Mouse (Mus musculus): ENCODE measurements around the gene Fat3. TPM values are rescaled to one million over a fixed set of nuclear protein-coding genes. Genes with fewer than 3 reads are reported as not detected.

Gene Fat3
- polyA plus RNA-seq, 1 experiment: 0.15 TPM

DNA sequence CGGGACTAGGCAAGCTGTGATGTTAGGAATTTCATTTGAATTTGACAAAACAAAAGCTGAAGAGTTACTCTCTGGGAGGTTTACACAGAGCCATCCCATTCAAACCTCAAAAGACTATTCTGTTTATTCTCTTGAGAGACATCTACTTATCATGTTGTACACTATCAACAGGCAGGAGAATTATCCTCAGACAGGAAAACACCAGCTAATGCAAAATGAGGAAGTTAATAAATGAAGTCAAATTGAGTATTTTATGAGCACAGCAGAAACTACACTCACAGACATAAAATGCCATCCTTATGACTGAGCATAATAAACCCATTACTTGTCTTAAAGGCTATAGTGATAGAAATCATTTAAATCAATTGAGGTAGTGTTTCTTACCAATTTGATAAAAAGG lies 182.1 kb downstream of the Fat3 start:
- Histone ChIP-seq H3K4me1 (no peaks in the 10 kb centered on the region), H3K27me3 (replicated peaks) (no peaks in the 10 kb centered on the region), H3K4me3 (replicated peaks) (no peak overlapping the region), H3K9me3 (no peaks in the 10 kb centered on the region), H3K36me3 (replicated peaks; ENCODE audit: low read length) (no peaks in the 10 kb centered on the region)
- TF ChIP-seq GATA1 (IDR thresholded peaks at IDR 0.05; ENCODE audit: borderline replicate concordance, low read length) (no peak), FLI1 (IDR thresholded peaks at IDR 0.05; ENCODE audit: low read length) (no peak)

DNA sequence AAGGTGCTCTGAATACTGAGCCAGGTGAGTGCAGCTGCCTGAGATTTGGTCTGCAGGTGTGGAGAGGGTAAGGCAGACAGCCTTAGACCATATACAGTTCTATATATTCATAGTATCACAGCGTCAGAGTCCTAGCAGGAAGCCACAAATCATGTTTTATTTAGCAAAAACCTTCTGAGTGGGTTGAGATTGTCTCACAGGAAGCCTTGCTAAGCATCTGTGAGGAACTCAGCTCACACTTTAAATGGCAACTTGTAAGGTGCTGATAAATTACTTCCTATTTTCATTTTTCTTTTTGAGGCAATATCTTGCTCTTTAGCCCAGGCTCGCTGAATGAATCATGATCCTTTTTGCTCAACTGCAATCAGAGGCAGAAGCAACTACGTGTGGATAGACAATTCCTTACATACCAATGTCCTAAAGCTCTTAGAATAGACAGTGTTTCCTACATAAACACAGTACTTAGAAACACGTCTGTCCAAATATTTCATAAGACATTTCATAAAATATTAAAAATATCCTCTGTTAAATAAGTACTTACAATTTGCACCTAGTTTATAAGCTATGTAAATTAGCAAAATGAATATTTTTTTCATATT lies 188.4 kb downstream of the Fat3 start:
- Histone ChIP-seq H3K36me3 (replicated peaks; ENCODE audit: low read length) (no peaks in the 10 kb centered on the region), H3K9me3 (no peaks in the 10 kb centered on the region), H3K4me1 (no peaks in the 10 kb centered on the region), H3K27me3 (replicated peaks) (peaks cover 3% of the 10 kb centered on the region), H3K4me3 (replicated peaks) (no peak overlapping the region)
- no peak for TF ChIP-seq FLI1 (IDR thresholded peaks at IDR 0.05; ENCODE audit: low read length)
- no peak for TF ChIP-seq GATA1 (IDR thresholded peaks at IDR 0.05; ENCODE audit: borderline replicate concordance, low read length)

DNA sequence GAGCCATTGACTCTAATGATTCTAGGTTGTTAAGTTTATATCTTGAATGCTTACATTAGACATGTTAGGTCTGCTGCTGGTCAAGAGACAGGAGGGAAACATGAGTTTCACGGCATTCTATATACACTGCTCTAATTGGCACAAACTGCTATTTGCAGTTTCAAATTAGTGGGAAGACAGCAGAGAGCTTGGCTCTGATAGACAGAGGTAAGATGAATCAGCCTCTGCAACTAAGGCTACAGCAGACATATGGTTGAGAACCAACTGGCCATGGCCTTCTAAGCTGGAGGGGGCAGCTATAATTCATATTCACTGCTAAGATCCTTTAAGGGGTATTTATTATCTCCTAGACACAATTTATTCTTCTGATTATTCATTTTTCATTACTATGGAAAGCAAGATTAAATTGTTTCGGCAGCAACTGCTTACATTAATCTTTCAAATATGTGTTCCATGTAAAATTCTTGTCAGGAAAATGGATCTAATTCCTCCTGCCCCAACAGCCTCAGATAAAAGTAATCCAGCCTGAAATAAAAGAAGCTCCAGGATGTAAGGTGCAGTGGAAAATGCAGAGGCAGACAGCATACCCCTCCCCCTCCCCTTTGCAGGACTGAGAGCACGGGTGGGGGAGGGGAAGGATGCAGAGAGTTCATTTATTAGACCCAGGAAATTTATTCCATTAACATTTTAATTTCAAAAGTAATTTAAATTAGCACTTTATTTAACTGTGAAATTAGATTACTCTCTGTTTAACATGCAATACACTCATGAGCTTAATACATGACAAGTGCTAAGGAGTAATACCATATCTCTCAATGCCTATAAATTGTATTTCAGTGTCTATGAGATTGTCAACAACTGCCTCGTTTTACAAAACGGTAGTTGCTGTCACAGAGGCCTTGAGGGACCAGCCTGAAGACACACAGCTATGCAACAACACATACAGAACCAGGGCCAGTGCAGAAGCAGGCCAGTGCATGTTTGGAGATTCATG lies 189.9 kb downstream of the Fat3 start:
- H3K36me3 ChIP-seq (replicated peaks; ENCODE audit: low read length): no peaks in the 10 kb centered on the region
- H3K9me3 ChIP-seq: no peaks in the 10 kb centered on the region
- no peak for TF ChIP-seq FLI1 (IDR thresholded peaks at IDR 0.05; ENCODE audit: low read length)
- TF ChIP-seq GATA1 (IDR thresholded peaks at IDR 0.05; ENCODE audit: borderline replicate concordance, low read length): no peak
- H3K4me1 ChIP-seq: peaks cover 11% of the 10 kb centered on the region
- no peak overlapping the region for H3K4me3 ChIP-seq (replicated peaks)
- peaks cover 3% of the 10 kb centered on the region for H3K27me3 ChIP-seq (replicated peaks)

DNA sequence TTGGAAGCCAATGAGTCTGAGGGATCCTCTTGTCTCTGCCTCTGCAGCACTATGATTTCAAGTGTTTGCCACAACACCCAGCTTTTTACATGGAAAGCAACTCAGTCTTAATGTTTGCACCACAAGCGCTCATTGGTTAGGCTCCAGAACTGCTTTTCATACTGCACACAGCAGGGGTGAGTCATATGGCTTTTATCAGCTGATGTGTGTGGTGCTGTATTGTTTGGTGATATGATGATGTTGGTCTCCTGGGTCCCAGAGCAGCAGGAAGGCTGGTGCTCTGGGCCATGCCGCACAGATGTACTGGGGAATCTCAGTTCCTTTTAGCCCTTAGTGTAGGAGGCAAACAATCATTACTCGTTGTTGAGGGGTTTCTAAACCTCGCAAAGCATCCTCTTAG lies 190.8 kb downstream of the Fat3 start:
- TF ChIP-seq GATA1 (IDR thresholded peaks at IDR 0.05; ENCODE audit: borderline replicate concordance, low read length): no peak
- no peak for TF ChIP-seq FLI1 (IDR thresholded peaks at IDR 0.05; ENCODE audit: low read length)
- Histone ChIP-seq H3K9me3 (no peaks in the 10 kb centered on the region), H3K4me1 (peaks cover 11% of the 10 kb centered on the region), H3K36me3 (replicated peaks; ENCODE audit: low read length) (no peaks in the 10 kb centered on the region), H3K27me3 (replicated peaks) (peaks cover 3% of the 10 kb centered on the region), H3K4me3 (replicated peaks) (no peak overlapping the region)

DNA sequence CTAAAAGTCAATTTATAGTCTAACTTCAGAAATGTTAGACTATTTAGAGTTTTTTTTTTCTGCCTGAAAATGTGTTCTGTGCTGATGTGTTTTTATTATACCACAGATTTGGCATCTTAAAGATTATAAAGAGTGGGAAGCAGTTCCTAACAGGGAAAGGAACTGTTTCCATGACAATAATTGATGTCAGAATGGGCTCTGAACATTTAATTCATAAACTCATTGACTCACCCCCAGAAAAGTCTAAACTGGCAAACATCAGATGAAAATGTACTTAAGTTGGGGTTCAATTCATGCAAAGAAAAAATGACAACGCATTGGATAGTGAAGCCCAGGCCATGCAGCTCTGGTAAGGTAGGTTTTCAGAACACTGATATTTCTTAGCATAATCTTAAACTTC lies 193.3 kb downstream of the Fat3 start:
- no peak for TF ChIP-seq GATA1 (IDR thresholded peaks at IDR 0.05; ENCODE audit: borderline replicate concordance, low read length)
- no peak for TF ChIP-seq FLI1 (IDR thresholded peaks at IDR 0.05; ENCODE audit: low read length)
- peaks cover 11% of the 10 kb centered on the region for H3K4me1 ChIP-seq
- no peaks in the 10 kb centered on the region for H3K36me3 ChIP-seq (replicated peaks; ENCODE audit: low read length)
- H3K9me3 ChIP-seq: no peaks in the 10 kb centered on the region
- no peak overlapping the region for H3K4me3 ChIP-seq (replicated peaks)
- H3K27me3 ChIP-seq (replicated peaks): no peaks in the 10 kb centered on the region

DNA sequence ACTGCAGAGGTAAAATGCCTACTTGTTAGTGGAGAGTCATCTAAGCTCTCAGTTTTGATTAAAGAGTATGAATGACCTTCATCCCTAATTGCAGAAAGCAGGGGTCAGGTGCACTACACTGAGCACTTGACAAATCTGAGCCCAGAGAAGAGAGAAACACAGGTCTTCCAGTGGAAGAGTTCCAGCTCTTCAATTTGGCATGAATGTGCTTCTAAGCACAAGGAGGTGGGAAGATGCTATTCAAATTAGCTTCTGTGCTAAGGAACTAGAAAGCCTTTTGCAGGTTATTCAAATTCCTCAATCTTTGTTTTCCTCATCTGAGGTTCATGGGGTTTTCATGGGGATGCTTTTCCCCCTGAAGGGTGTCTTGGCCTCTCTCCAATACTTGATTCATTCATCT lies 194.9 kb downstream of the Fat3 start:
- H3K36me3 ChIP-seq (replicated peaks; ENCODE audit: low read length): no peaks in the 10 kb centered on the region
- TF ChIP-seq FLI1 (IDR thresholded peaks at IDR 0.05; ENCODE audit: low read length) (no peak), GATA1 (IDR thresholded peaks at IDR 0.05; ENCODE audit: borderline replicate concordance, low read length) (no peak)
- no peaks in the 10 kb centered on the region for H3K9me3 ChIP-seq
- H3K27me3 ChIP-seq (replicated peaks): no peaks in the 10 kb centered on the region
- H3K4me3 ChIP-seq (replicated peaks): no peak overlapping the region
- peaks cover 11% of the 10 kb centered on the region for H3K4me1 ChIP-seq

DNA sequence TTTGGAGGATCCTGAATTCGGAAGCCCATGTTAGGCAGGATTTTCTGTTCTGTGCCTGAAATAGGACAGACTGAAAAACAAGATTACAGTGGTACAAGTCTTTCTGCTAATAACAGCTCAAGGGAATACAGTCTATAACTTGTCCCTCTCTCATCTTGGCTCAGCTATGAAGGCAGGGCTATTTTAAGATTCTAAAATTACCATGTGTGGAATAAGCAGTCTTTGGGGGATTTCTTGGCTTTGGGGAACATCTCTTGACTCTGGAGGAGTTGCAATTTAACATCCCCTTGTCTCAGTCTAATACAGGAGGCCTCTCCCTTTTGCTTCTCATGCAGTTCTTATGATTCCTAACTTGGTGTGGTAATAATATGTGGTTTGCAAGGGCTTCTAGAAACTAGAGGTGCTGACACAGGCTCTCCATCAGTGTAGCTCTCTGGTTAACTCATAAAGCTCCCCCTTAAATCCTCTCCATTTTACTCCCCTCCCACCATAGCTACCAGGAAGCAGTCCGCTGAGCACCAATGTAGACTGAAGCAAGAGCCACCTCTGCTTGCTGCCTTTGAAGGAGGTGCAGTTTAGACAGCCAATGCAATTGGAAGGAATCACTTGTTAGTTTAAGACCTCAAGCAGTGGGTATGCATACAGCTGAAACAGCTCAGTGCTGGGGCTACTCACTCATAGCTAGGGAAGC lies 195.5 kb downstream of the Fat3 start:
- no peak overlapping the region for H3K4me3 ChIP-seq (replicated peaks)
- H3K27me3 ChIP-seq (replicated peaks): no peaks in the 10 kb centered on the region
- H3K36me3 ChIP-seq (replicated peaks; ENCODE audit: low read length): no peaks in the 10 kb centered on the region
- TF ChIP-seq FLI1 (IDR thresholded peaks at IDR 0.05; ENCODE audit: low read length): no peak
- no peak for TF ChIP-seq GATA1 (IDR thresholded peaks at IDR 0.05; ENCODE audit: borderline replicate concordance, low read length)
- H3K9me3 ChIP-seq: no peaks in the 10 kb centered on the region
- peaks cover 11% of the 10 kb centered on the region for H3K4me1 ChIP-seq

DNA sequence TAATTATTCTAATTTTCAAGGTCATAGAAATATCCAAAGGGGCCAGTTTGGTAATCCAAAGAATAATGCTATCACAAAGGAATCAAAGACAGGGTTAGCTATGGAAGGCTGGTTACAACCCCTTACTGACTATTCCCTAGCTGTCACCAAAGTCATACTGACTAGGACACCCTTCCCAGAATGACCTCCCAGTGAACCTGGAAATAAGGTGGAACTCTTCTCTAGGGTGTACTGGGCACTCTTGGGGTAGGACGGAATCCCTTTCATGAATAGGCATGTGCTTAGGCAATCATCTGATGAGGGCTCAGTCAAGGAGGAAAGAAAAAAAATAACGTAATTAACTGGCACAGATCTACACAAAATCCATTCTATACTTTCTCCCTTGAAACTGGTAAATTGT lies 196.1 kb downstream of the Fat3 start:
- no peaks in the 10 kb centered on the region for H3K9me3 ChIP-seq
- TF ChIP-seq GATA1 (IDR thresholded peaks at IDR 0.05; ENCODE audit: borderline replicate concordance, low read length): no peak
- TF ChIP-seq FLI1 (IDR thresholded peaks at IDR 0.05; ENCODE audit: low read length): no peak
- no peaks in the 10 kb centered on the region for H3K27me3 ChIP-seq (replicated peaks)
- peaks cover 11% of the 10 kb centered on the region for H3K4me1 ChIP-seq
- H3K4me3 ChIP-seq (replicated peaks): no peak overlapping the region
- no peaks in the 10 kb centered on the region for H3K36me3 ChIP-seq (replicated peaks; ENCODE audit: low read length)

DNA sequence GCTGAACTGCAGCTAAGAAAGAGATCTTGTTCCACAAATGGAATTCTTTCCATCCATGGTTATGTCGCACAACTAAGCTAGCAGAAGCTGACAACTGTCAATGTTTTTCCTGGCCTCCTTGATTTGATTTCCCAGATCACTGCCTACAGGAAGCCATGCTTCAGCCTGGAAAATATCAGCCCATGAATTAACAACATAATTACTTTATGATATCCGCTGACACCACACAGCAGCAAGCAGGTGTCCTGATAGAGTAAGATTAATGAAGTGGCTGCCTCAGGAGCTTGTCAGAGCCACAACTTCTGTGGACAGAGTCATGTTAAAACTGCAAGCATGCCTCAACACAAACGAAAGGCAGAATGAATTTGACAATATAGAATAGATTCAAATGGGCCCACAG lies 198.6 kb downstream of the Fat3 start:
- Histone ChIP-seq H3K4me3 (replicated peaks) (no peak overlapping the region), H3K9me3 (no peaks in the 10 kb centered on the region), H3K27me3 (replicated peaks) (no peaks in the 10 kb centered on the region), H3K36me3 (replicated peaks; ENCODE audit: low read length) (no peaks in the 10 kb centered on the region), H3K4me1 (peaks cover 16% of the 10 kb centered on the region)
- TF ChIP-seq GATA1 (IDR thresholded peaks at IDR 0.05; ENCODE audit: borderline replicate concordance, low read length): no peak
- TF ChIP-seq FLI1 (IDR thresholded peaks at IDR 0.05; ENCODE audit: low read length): no peak
